Mouse (Mus musculus) olfactory bulb, adult 2 months (tissue): ENCODE data around the gene Slco4a1.

Source experiments
- CTCF ChIP-seq: fragments of 200-500 bp; IDR thresholded peaks from 2 replicates; pipeline ENCODE4 v1.5.1; 2012; ENCODE audit warnings: low read depth, mild to moderate bottlenecking, low read length, moderate library complexity; ENCODE audit not compliant: insufficient read depth
- POLR2A ChIP-seq: fragments of 200-500 bp; IDR thresholded peaks from 2 replicates; pipeline ENCODE4 v1.6.1; 2012; ENCODE audit warnings: mild to moderate bottlenecking, low read depth, low read length, moderate library complexity; ENCODE audit not compliant: insufficient read depth

DNA sequence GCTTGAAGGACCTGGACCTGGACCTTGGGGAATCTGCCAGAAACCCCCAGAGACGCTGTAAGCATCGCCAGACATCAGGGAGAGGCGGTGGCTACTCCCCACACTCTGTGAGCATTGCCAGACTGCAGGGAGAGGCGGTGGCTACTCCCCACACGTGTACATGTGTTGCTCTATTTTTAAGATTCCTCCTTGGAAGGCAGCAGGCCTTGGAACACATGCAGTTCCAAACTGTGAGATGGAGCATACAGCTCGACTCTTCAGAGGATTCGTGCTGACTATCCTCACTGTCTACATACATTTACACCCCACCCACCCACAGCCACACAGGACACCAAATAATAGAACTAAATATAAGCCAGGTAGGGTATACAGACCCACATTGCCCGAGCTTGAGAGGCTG lies 39.9 kb downstream of the Slco4a1 start:
- TF ChIP-seq CTCF (no peak), POLR2A (no peak)
